Mouse (Mus musculus) brain, embryonic 14.5 days (tissue): Measurements from ENCODE around the gene Wdr81. TPM values are rescaled to one million over a fixed set of nuclear protein-coding genes. Genes with fewer than 3 reads are reported as not detected.

Experiments used
- DNase-seq: peaks from one replicate; pipeline ENCODE4 v3.0.0-alpha.2; 2011; ENCODE audit warnings: low read depth
- CTCF ChIP-seq: fragments of 200-500 bp; IDR thresholded peaks from 2 replicates; pipeline ENCODE4 v1.5.1; 2012; ENCODE audit warnings: inconsistent platforms, mild to moderate bottlenecking, moderate library complexity, borderline replicate concordance; ENCODE audit not compliant: insufficient read depth, insufficient read length; ENCODE audit errors: extremely low read depth
- POLR2A ChIP-seq: fragments of 200-500 bp; IDR thresholded peaks from 2 replicates; pipeline ENCODE4 v1.6.1; 2012; ENCODE audit warnings: mild to moderate bottlenecking, inconsistent platforms, borderline replicate concordance; ENCODE audit not compliant: poor library complexity, insufficient read depth, insufficient read length, severe bottlenecking; ENCODE audit errors: extremely low read depth
- polyA plus RNA-seq: library from polyadenylated mRNA; depleted of rRNA; stranded (reverse); fragments of >200 nt; gene quantifications from 2 replicates; pipeline ENCODE4 v1.2.3, GENCODE M21; 2012

The Wdr81 gene
- polyA plus RNA-seq, 1 experiment: 13.4 TPM

DNA sequence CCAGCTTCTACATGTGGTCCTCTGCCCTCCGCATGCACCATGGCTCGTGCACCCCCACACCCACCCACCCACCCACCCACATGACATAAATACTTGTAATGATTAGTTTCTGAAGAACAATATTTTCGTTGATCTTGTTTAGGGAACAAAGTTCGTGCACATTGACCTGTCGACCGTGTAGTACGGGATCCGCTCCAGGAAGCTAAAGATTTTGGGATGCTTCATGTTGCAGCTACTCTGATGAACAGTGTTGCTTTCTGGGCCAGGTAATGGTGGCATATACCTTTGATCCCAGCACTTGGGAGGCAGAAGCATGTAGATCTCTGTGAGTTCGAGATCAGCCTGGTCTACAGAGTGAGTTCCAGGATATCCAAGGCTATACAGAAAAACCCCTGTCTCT is 30.5 kb downstream of the Wdr81 start:
- DNase-seq: no peak
- TF ChIP-seq CTCF (no peak), POLR2A (no peak)

DNA sequence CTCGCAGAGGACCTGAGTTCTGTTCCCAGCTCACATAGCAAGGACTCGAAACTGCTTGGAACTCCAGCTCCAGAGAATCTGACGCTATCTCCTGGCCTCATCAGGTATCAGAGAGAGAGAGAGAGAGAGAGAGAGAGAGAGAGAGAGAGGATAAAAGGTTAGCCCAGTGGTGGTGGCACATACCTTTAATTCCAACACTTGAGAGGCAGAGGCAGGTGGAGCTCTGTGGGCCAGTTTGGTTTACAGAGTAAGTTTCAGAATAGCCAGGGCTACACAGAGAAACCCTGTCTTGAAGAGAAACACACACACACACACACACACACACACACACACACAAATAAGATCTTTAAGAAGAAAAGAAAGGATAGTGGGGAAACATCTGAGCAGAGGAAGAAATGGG is 31.4 kb downstream of the Wdr81 start:
- DNase-seq: no peak
- TF ChIP-seq POLR2A (no peak), CTCF (no peak)

DNA sequence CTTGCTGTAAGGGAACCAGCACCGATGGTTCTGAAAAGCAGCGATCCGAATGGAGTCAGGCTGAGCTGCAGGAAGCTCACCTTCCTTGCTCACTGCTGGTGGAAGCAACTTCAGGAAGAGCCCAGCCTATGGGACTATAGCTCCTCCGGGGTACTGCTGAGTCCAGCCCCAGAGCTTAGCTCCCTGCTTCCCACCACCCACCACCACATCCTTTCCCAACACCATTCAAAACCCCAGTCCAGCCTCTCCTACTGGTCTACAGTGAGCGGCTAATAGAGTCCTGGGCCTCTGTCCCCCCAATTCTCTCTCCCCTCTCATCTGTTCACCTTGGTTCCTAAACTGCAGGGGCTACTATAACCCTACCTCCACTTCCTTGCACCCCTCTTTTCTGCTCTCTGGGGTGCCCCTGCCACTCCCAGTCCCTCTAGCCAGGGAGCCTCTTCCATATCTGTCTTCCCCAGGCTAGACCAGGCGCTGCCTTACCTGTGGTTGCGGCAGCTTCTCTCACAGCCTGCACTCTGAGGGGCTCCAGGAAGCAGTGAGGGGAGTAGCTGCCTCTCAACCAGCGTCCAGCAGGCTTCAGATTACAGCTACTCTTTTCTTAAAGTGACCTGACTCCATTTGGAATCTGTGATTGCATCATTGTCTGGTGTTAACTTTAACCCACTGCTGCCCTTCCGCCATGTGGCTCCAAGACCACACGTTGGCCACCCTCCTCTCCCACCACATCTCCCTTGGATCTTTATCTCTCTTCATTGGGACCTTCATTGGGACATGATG is 32.3 kb downstream of the Wdr81 start, which contains the start of gene Serpinf1:
Gene Serpinf1 (minus strand): TSS at position 689 of the 780 bp plus-strand sequence.
- no peak for DNase-seq
- TF ChIP-seq CTCF: no peak
- TF ChIP-seq POLR2A: no peak

DNA sequence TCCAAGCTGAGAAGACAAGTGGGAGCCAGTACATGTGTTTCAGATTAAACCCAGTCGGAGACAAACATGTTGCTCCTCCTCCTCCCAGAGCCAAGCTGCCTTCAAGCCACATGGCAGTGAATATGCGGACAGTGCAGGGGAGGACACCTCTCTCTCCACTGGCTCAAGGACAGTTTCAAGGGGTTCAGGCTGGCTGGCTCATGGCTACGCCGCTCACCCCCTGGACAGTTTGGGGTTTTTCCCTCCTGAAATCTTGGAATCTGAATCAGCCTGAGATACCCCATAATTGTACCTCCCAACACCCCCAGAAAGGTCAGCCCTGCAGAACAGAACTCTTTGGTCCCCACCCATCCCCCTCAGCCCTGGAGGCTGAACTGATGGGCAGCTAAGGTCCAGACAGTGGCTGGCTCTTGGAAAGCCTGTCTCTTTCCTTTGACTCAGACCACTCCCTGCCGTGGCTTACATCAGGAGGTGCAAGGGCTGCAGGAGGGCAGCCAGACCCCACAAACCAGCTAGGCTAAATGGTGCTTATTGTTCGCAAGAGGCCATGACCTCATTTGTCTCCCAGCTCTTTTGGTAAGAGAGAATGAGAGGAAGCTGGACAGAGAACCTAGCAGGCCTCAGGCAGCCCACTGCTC is 33.0 kb downstream of the Wdr81 start:
- TF ChIP-seq POLR2A (no peak), CTCF (no peak)
- no peak for DNase-seq

DNA sequence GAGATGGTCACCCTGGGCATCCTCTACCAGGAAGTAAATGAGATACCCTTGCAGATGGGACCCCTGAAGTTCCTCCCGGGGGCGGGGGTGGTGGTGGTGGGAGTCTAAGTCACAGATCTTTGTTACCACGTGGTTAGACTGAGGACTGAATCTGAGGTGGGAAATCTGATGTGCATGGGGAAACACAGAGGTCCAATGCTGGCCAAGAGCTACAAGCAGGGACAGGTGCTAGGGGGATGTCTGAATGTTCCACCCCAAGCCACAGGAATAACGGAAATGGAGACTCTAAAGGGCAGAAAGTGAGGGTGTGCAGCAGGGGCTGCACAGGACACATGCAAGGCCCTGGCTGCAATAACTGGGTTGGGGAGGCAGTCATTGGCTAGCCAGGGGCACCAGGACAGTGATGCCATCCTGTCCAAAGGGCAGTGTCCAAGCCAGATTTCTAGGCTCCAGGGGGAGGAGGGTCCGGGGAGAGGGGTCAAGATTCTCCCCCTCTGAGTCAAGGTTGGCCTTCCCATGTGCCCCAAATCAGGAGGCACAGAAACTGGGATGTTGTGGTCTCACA is 33.6 kb downstream of the Wdr81 start:
- DNase-seq: no peak

DNA sequence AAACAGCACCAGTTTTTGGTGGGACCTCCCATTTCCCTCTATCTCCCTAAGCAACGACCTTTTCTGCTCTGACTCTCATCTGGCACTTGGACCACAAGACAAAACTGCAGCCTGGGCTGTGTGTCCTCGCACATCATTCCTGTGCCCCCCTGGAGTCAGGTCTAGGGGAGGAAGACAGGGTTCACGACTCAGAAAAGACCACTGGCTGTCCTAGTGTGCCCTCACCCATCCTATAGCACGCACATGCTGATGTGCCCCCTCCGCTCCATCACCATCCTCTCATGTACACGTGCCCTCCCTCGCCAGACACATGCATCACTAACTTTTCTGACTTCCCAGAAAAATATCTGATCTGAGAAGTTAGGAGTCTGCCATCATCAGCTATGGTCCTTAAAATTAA is 34.5 kb downstream of the Wdr81 start:
- DNase-seq: no peak
- TF ChIP-seq CTCF (no peak), POLR2A (no peak)

More for the DNA sequence above, 33.6 kb downstream of the Wdr81 start:
- no peak for TF ChIP-seq POLR2A
- no peak for TF ChIP-seq CTCF

DNA sequence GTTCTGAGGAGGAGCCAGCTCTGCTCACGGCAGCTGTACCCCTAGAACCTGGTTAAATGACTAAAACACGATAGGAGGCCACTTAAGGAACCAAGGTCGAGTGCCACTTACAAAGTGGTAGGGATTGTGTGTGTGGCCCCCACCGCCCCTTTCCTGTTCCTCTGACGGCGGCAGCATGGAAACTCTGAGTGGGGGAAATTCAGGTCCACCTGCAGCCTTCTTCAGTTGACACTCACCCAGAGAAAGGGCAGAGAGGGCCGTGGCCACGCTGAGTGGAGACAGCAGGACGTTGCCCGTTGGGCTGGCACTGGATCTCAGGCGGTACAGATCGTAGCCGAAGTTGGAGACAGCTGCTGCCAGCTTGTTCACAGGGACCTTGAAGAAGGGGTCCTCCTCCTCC is 38.5 kb downstream of the Wdr81 start:
- no peak for DNase-seq
- no peak for TF ChIP-seq CTCF
- no peak for TF ChIP-seq POLR2A

DNA sequence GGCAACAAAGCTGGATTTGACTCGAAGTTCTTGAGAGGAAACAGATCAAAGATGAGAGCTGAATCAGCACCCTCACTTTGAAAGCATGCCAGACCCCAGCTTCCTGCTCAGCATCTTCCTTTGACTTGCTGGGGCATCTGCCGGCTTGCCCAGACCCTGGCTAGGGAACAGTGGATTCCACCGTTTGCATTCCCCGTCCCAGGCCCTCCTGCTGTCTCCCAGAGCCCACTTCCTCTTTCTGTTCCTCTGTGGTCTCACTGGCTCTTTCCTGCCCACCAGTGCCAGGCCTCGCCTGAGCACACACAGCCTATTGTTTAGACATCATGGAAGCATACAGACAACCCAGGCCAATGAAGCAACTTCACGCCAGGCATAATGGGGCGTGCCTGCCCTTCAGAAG is 39.4 kb downstream of the Wdr81 start:
- TF ChIP-seq POLR2A (no peak), CTCF (no peak)
- peak; percentile 22 for DNase-seq

DNA sequence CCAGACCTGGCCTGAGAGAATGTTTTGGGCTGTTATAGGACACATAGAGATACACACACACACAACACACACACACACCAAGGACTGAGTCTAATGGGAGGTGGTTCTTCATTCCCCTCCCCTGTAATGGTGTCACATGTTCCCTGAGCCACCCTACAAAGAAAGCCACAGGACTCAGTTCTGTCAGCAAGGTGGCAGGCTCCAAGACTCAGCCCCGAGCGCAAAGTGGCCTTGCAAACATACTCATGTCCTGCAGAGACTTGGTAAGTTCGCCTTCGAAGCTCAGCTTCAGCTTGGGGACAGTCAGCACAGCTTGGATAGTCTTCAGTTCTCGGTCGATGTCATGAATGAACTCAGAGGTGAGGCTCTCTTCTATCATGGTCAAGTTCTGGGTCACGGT is 43.9 kb downstream of the Wdr81 start:
- TF ChIP-seq POLR2A (no peak), CTCF (no peak)
- no peak for DNase-seq

DNA sequence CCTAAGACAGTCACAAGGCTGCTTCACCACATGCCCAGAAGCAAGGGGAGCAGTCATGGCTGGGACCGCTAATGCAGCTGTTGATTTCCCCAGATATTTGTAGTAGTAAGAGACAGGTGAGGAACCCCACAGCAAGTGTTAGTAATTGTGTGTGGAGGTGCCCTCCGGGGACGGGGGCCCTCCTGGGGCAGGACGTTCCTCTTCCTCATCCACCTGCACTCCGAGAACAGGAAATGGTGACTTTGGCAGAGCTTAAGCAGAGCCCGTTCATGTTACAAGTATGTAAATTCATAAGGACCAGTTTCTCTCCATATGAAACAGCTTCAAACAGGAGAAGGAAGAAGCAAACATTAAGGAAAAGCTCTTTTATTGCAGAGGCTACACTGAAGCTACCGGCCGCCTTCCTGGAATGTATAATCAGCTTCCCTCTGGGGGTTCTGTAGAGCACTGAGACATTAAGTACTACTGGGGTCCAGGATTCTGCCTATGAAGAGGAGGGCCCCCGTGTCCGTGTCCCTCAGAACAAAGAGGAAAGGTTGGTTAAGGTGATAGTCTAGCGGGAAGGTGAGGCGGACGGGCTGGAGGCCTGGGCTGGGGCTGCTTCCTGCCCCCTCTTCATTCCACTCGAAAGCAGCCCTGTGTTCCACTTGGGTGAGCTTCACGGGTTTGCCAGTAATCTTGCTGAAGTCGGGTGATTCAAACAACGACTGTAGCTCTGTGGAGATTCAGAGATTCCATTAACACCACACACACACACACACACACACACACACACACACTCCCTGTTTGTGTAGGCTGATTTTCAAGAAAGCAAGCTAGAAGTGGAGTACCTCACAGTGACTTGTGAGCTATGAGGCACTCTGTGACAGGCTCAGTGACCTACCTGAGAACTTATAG is 44.6 kb downstream of the Wdr81 start:
- DNase-seq: no peak
- TF ChIP-seq CTCF (no peak), POLR2A (no peak)

DNA sequence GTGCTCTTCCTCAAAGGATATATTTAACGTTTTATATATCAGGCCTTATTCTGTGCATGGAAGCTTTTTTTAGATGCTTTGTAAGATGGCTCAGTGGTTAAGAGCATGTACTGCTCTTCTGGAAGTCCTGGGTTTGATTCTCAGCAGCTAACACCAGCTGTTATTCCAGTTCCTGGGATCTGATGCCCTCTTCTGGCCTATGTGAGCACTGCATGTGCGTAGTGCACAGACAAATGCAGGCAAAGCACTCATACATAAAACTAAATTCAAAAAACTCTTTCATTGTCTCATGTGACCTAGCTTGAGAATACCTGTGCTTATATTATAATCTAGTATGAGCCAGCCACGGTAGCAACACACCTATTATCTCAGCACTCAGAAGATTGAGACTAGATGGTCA is 47.7 kb downstream of the Wdr81 start:
- TF ChIP-seq CTCF: peak; percentile 55; the same call in 1 of the 2 replicates
- no peak for TF ChIP-seq POLR2A
- DNase-seq: no peak
